Mouse (Mus musculus): ENCODE results near the gene Aass. TPM values are rescaled to one million over a fixed set of nuclear protein-coding genes. Genes with fewer than 3 reads are reported as not detected.

The Aass gene
- total RNA-seq, 4 experiments from 2014 or later = 3.6 to 5.5 (median 5.0) TPM

GRCm38 (mm10) chr6:23055734-23056133 lies 77.1 kb downstream of the Aass start:
- DNase-seq (ENCODE audit: low spot score in 2 of 2) = no peak

- DNase-seq (ENCODE audit: low spot score in 2 of 2) = no peak
Measured at GRCm38 (mm10) chr6:23048836-23049235, 84.0 kb downstream of the Aass start.

GRCm38 (mm10) chr6:23028251-23028650 lies 104.5 kb downstream of the Aass start:
- DNase-seq (ENCODE audit: low spot score in 2 of 2) = no peak

Other genes starting within 250 kb of the Aass start
- under 1 TPM in 1 of 4 experiments, not detected in 3; 0.16 TPM for gene Fezf1, start 115.4 kb upstream of the Aass start, total RNA-seq (2022)